Mouse (Mus musculus) heart, adult 2 months (tissue): Measurements from ENCODE around the gene Pik3ca.

ENCODE experiments used
- CTCF ChIP-seq: fragments of 200-600 bp; IDR thresholded peaks from 2 replicates; pipeline ENCODE4 v1.8.1; 2022; ENCODE audit warnings: antibody characterized with exemption, mild to moderate bottlenecking, moderate library complexity
- EP300 ChIP-seq: fragments of 200-500 bp; IDR thresholded peaks from 2 replicates; pipeline ENCODE4 v1.6.1; 2011; ENCODE audit warnings: low read depth, low read length, control low read depth; ENCODE audit not compliant: insufficient read depth
- POLR2A ChIP-seq: fragments of 200-500 bp; IDR thresholded peaks from 2 replicates; pipeline ENCODE4 v1.6.1; 2011; ENCODE audit warnings: mild to moderate bottlenecking, low read depth, low read length, control low read depth; ENCODE audit not compliant: insufficient read depth

GRCm38 (mm10) chr3:32421115-32422054, 23.9 kb downstream of the Pik3ca start:
- TF ChIP-seq POLR2A (no peak), CTCF (no peak), EP300 (no peak)
